Mouse (Mus musculus): ENCODE results near the gene Rpusd3.

- no peak for TF ChIP-seq CTCF (IDR thresholded peaks at IDR 0.05; ENCODE audit: insufficient read depth, low read length)
- peak; percentile 67; the same call in 1 of the 2 replicates for TF ChIP-seq POLR2A (IDR thresholded peaks at IDR 0.05; ENCODE audit: borderline replicate concordance, extremely low read depth, low read depth, low read length)
These were observed 23.4 kb upstream of the Rpusd3 start, which contains the start of gene Jagn1 for GRCm38 (mm10) chr6:113442442-113443090.
